Mouse (Mus musculus) ovary, postnatal 14 days (tissue): ENCODE measurements at regions not wholly inside any gene's neighbourhood (a gene's known extent, or its start where the extent isn't known, plus 50 kb on each side); places are given as distances from the start of the nearest gene placed in this dataset.
A peak's percentile ranks its signal among the peaks of the same experiment; 100 is the strongest.

Experiments used
- DNase-seq: peaks from one replicate; pipeline ENCODE4 v3.0.0; 2022; ENCODE audit warnings: low spot score

DNA sequence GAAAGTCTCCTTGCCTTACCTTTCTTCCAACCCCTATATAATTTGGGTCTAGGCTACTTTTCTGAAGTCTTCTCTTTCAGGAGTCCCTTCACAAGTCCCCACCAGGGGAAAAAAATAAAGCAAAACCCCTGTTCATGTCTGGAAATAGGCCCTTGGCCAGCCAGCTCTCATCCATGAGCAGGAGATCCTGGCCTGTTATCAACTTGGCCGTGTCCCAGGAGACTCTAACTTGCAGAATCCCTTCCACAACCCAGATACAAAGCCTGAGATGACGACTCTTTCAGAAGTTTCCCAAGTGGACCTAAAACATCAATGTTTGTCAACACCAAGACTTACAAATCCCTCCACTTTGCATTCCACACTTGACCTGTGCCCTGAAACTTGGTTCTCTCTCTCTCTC, 64.6 kb upstream of the Ankrd55 start:
- peak; percentile 29 for DNase-seq

DNA sequence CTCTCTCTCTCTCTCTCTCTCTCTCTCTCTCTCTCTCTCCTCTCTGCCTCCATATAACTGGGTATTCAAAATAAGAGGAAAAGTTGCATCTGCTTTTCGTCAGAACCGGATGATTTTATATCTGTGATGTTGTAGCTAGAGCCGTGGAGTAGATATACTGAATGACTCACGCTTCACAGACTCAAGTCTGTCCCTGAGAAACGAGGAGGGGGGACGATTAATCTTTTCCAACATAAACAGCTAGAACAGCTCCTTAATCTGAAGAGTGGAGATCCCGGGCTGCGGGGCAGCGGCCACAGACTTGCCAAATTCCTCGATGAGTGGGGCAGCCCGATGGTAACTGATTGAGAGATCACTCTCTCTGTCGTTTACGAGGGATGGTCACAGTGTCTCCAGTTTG, 60.5 kb upstream of the Ankrd55 start:
- DNase-seq = no peak

DNA sequence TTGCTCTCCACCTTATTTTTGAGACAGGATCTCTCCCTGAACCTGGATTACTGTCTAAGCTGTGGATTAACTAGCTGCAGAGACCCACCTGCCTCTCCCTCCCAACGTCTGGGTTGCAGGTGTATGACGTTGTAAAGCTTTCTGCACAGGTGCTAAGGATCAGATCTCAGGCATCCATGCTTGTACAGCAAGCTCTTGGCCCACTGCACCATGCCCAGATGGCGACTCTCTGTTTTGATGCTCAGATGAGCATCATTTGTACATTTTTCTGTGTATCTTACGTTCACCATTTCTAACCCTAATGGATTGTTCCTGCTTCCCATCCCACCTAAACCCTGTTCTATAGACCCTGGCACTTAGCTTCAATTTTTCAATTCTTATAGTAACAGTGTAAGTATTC, 59.4 kb upstream of the Ankrd55 start:
- no peak for DNase-seq

DNA sequence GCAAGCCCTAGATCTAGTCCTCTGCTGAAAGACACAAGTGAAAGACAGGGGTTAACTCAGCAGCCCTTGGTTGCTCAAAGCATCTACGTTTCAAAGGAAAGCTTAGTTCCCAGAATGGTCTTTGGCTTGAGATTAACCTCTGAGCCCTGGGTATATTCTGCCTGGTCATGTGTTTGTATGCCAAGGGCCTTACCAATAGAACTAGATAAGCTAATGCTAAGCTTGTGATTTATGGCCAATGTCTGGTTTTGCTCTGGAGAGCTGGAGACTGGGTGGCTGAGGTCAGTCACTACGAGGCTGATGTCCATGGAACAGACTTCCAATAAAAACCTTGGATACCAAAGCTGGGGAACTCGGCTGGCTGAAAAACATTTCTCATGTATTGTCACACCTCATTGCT, 58.1 kb upstream of the Ankrd55 start:
- DNase-seq = no peak

DNA sequence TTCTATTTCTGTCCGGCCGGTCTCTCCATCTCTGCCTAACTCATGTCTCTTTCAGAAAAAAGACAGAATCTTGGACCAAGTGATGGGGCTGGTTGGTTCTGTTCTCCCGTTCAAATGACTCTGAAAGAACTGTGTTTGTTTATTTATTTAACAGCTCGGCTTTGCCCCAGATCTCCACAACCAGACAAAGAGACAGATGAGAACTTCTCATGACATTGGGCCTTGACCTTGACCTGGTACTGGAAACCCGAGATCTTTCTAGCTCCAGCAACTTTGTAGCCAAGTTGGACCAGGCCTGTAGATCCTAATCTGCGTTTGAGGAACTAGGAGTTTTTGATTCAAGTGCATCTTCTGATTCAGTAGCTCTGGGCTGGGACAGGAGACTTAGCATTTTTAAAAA, 53.6 kb upstream of the Ankrd55 start:
- DNase-seq = no peak

DNA sequence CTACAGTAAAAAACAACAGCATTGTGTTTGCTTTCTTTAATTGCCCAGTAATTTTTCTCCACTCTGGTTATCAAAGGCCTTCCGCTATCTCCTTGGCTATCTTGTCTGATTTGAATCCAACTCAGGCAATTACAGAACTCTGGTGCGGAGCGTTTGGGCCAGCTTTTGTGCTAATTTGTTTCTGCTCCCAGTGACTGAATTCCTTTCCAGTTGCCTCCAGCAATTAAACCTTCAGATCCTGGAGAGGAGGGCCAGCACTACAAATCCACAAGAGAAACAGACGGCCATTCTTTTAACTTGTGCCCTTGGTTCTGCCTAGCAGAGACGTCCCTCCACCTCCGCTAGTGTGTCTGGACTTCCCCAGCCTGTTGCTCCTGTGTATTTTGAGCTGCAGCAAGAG, 51.3 kb upstream of the Ankrd55 start:
- no peak for DNase-seq

DNA sequence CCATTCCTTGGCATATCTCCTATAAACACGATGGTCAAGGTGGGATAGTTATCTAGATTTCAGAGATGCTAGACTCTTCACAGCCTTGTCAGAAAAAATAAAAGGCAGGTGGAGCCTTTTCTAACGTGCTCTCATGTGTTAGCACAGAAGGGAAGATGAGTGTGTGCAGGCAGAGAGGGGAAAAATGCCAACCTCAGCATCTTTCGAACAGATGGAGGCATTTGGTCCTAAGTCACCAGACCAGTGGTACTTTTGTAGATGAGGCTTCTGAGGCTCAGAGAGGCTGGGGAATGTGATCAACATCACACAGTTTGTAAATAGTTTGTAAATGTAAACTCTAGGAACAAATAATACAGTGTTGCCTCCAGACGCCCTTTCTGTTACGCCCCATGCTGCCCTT, 50.9 kb upstream of the Ankrd55 start:
- no peak for DNase-seq

DNA sequence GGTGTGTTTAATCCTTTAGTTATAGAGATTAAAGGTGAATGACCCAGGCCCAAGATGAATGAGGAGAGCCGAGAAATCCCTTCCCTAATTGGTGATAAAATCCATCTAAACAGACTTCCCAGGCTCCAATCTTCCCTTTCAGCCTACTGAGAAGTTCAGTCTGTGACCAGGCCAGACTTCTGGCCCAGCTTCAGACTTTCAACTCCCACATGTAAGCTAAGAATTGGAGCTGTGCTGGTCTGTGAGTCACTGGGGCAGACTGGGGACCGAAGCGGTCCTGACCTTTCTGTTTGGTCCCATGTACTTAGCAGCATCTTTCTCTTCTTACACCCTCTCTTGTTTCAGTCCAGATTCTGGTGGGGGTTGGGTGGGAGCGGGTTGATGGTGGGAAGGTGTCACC, 50.3 kb upstream of the Ankrd55 start:
- DNase-seq = no peak
